Mouse (Mus musculus) CH12.LX (cell line): ENCODE measurements around the gene Irf2bp2. TPM values are rescaled to one million over a fixed set of nuclear protein-coding genes. Genes with fewer than 3 reads are reported as not detected.

ENCODE experiments used
- DNase-seq: peaks from one replicate; pipeline ENCODE4 v3.0.0-alpha.2; 2013; ENCODE audit errors: extremely low read depth
- H3K27ac ChIP-seq: 2 replicates; pipeline ENCODE4 v1.5.1; 2012; ENCODE audit warnings: low read depth, mild to moderate bottlenecking, control low read depth, moderate library complexity; ENCODE audit not compliant: insufficient read depth
- H3K27me3 ChIP-seq: replicated peaks from 2 replicates; pipeline ENCODE3; 2012; ENCODE audit warnings: inconsistent platforms
- H3K36me3 ChIP-seq, 2 experiments: replicated peaks in 1 of 2; 2 replicates each; pipeline versions ENCODE3 to v1.6.1; 2012; ENCODE audit warnings: inconsistent platforms in 1 of 2, low read length in 1 of 2, mild to moderate bottlenecking in 1 of 2, mixed read lengths in 1 of 2, moderate library complexity in 1 of 2; ENCODE audit not compliant: control insufficient read depth in 1 of 2, insufficient read depth in 1 of 2
- H3K4me1 ChIP-seq, 2 experiments: 2 replicates each; pipeline ENCODE4 v1.6.1; 2012; ENCODE audit warnings: inconsistent platforms in 1 of 2, moderate library complexity in 1 of 2; ENCODE audit not compliant: insufficient read depth in 2 of 2, control insufficient read depth in 1 of 2
- H3K4me2 ChIP-seq: 2 replicates; pipeline ENCODE4 v1.6.1; 2012; ENCODE audit warnings: low read depth, mild to moderate bottlenecking, control low read depth; ENCODE audit not compliant: poor library complexity, insufficient read depth, severe bottlenecking
- H3K4me3 ChIP-seq, 3 experiments: fragments of 150-350 bp in 1 of 3; sonication (generic) in 1 of 3; replicated peaks in 1 of 3; 2 replicates each; pipeline versions ENCODE3 to v1.5.1; 2011 to 2012; ENCODE audit warnings: low read depth in 2 of 3, low read length in 2 of 3, mild to moderate bottlenecking in 2 of 3, moderate library complexity in 2 of 3, control low read depth in 1 of 3, improper control_type of control experiment in 1 of 3, inconsistent platforms in 1 of 3, mixed read lengths in 1 of 3; ENCODE audit not compliant: poor library complexity in 1 of 3
- H3K79me2 ChIP-seq: replicated peaks from 2 replicates; pipeline ENCODE4 v1.6.1; 2012; ENCODE audit warnings: mild to moderate bottlenecking, moderate library complexity; ENCODE audit not compliant: control insufficient read depth, poor library complexity, insufficient read depth, severe bottlenecking; ENCODE audit errors: extremely low read depth
- H3K9ac ChIP-seq: 2 replicates; pipeline ENCODE4 v1.6.1; 2012; ENCODE audit warnings: low read depth, mild to moderate bottlenecking, control low read depth, moderate library complexity; ENCODE audit not compliant: insufficient read depth
- H3K9me3 ChIP-seq: replicated peaks from 2 replicates; pipeline ENCODE3; 2012; ENCODE audit warnings: low read length, inconsistent platforms, mixed read lengths
- BHLHE40 ChIP-seq: IDR thresholded peaks from 2 replicates; pipeline ENCODE4 v1.6.1; 2011; ENCODE audit warnings: mild to moderate bottlenecking, low read depth, low read length, improper control_type of control experiment
- CHD1 ChIP-seq: IDR thresholded peaks from 2 replicates; pipeline ENCODE4 v1.6.1; 2012; ENCODE audit warnings: low read depth, low read length, improper control_type of control experiment, inconsistent platforms
- CHD2 ChIP-seq: IDR thresholded peaks from 2 replicates; pipeline ENCODE4 v1.6.1; 2011; ENCODE audit warnings: low read length, improper control_type of control experiment
- CTCF ChIP-seq, 2 experiments: IDR thresholded peaks in 1 of 2; conservative IDR thresholded peaks in 1 of 2; 2 replicates each; pipeline ENCODE4 v1.5.1; 2011 to 2012; ENCODE audit warnings: low read depth in 2 of 2, low read length in 2 of 2, improper control_type of control experiment in 1 of 2, inconsistent platforms in 1 of 2, mild to moderate bottlenecking in 1 of 2, moderate library complexity in 1 of 2
- ELF1 ChIP-seq: IDR thresholded peaks from 2 replicates; pipeline ENCODE4 v1.6.1; 2014; ENCODE audit warnings: low read depth, mild to moderate bottlenecking, inconsistent platforms, low read length, improper control_type of control experiment
- EP300 ChIP-seq: IDR thresholded peaks from 2 replicates; pipeline ENCODE4 v1.6.1; 2011; ENCODE audit warnings: low read length, improper control_type of control experiment
- ETS1 ChIP-seq: conservative IDR thresholded peaks from 2 replicates; pipeline ENCODE4 v1.6.1; 2012; ENCODE audit warnings: low read depth, mild to moderate bottlenecking, inconsistent platforms, low read length, improper control_type of control experiment, moderate library complexity
- GABPA ChIP-seq: IDR thresholded peaks from 2 replicates; pipeline ENCODE4 v1.6.1; 2012; ENCODE audit warnings: low read depth, low read length, improper control_type of control experiment, inconsistent platforms; ENCODE audit not compliant: insufficient replicate concordance
- HCFC1 ChIP-seq: IDR thresholded peaks from 2 replicates; pipeline ENCODE4 v1.6.1; 2012; ENCODE audit warnings: low read depth, mild to moderate bottlenecking, inconsistent platforms, low read length, improper control_type of control experiment
- IRF4 ChIP-seq: IDR thresholded peaks from 2 replicates; pipeline ENCODE4 v1.6.1; 2014; ENCODE audit warnings: low read depth, mild to moderate bottlenecking, inconsistent platforms, low read length, improper control_type of control experiment
- JUN ChIP-seq: IDR thresholded peaks from 2 replicates; pipeline ENCODE4 v1.6.1; 2011; ENCODE audit warnings: low read depth, mild to moderate bottlenecking, low read length, improper control_type of control experiment, moderate library complexity; ENCODE audit not compliant: insufficient read depth
- KAT2A ChIP-seq: IDR thresholded peaks from 2 replicates; pipeline ENCODE4 v1.6.1; 2012; ENCODE audit warnings: low read length, improper control_type of control experiment, inconsistent platforms; ENCODE audit not compliant: insufficient replicate concordance
- MAFK ChIP-seq: IDR thresholded peaks from 2 replicates; pipeline ENCODE4 v1.6.1; 2011; ENCODE audit warnings: low read length, improper control_type of control experiment; ENCODE audit not compliant: insufficient replicate concordance
- MAX ChIP-seq: IDR thresholded peaks from 2 replicates; pipeline ENCODE4 v1.6.1; 2011; ENCODE audit warnings: low read length, improper control_type of control experiment
- MAZ ChIP-seq: IDR thresholded peaks from 2 replicates; pipeline ENCODE4 v1.6.1; 2012; ENCODE audit warnings: low read depth, mild to moderate bottlenecking, inconsistent platforms, low read length, improper control_type of control experiment, moderate library complexity
- MEF2A ChIP-seq: IDR thresholded peaks from 2 replicates; pipeline ENCODE4 v1.6.1; 2014; ENCODE audit warnings: low read depth, mild to moderate bottlenecking, inconsistent platforms, low read length, improper control_type of control experiment, borderline replicate concordance
- MXI1 ChIP-seq: IDR thresholded peaks from 2 replicates; pipeline ENCODE4 v1.6.1; 2011; ENCODE audit warnings: mild to moderate bottlenecking, low read depth, low read length, improper control_type of control experiment
- MYC ChIP-seq: IDR thresholded peaks from 2 replicates; pipeline ENCODE4 v1.6.1; 2011; ENCODE audit warnings: low read depth, mild to moderate bottlenecking, improper control_type of control experiment, low read length
- NELFE ChIP-seq: IDR thresholded peaks from 2 replicates; pipeline ENCODE4 v1.6.1; 2011; ENCODE audit warnings: low read depth, low read length, improper control_type of control experiment
- NRF1 ChIP-seq: IDR thresholded peaks from 2 replicates; pipeline ENCODE4 v1.6.1; 2014; ENCODE audit warnings: low read depth, mild to moderate bottlenecking, inconsistent platforms, low read length, improper control_type of control experiment, moderate library complexity
- PAX5 ChIP-seq: IDR thresholded peaks from 2 replicates; pipeline ENCODE4 v1.6.1; 2012; ENCODE audit warnings: low read length, inconsistent platforms, mixed read lengths
- POLR2A ChIP-seq: IDR thresholded peaks from 2 replicates; pipeline ENCODE4 v1.6.1; 2011; ENCODE audit warnings: low read depth, mild to moderate bottlenecking, improper control_type of control experiment, low read length
- RAD21 ChIP-seq: IDR thresholded peaks from 2 replicates; pipeline ENCODE4 v1.6.1; 2011; ENCODE audit warnings: low read depth, mild to moderate bottlenecking, low read length, improper control_type of control experiment, moderate library complexity
- RCOR1 ChIP-seq: conservative IDR thresholded peaks from 2 replicates; pipeline ENCODE4 v1.6.1; 2012; ENCODE audit warnings: low read depth, mild to moderate bottlenecking, inconsistent platforms, low read length, improper control_type of control experiment
- SIN3A ChIP-seq: IDR thresholded peaks from 2 replicates; pipeline ENCODE4 v1.6.1; 2012; ENCODE audit warnings: low read length, improper control_type of control experiment, inconsistent platforms
- SMC3 ChIP-seq: IDR thresholded peaks from 2 replicates; pipeline ENCODE4 v1.6.1; 2011; ENCODE audit warnings: low read depth, low read length, improper control_type of control experiment
- TBP ChIP-seq: conservative IDR thresholded peaks from 2 replicates; pipeline ENCODE4 v1.6.1; 2011; ENCODE audit warnings: low read depth, low read length, improper control_type of control experiment
- TCF12 ChIP-seq: IDR thresholded peaks from 2 replicates; pipeline ENCODE4 v1.6.1; 2014; ENCODE audit warnings: low read depth, mild to moderate bottlenecking, inconsistent platforms, low read length, improper control_type of control experiment
- UBTF ChIP-seq: IDR thresholded peaks from 2 replicates; pipeline ENCODE4 v1.6.1; 2012; ENCODE audit warnings: low read depth, mild to moderate bottlenecking, inconsistent platforms, low read length, improper control_type of control experiment, moderate library complexity
- USF2 ChIP-seq: conservative IDR thresholded peaks from 2 replicates; pipeline ENCODE4 v1.6.1; 2011; ENCODE audit warnings: low read depth, low read length, improper control_type of control experiment
- ZC3H11A ChIP-seq: IDR thresholded peaks from 2 replicates; pipeline ENCODE4 v1.6.1; 2012; ENCODE audit warnings: low read depth, mild to moderate bottlenecking, inconsistent platforms, low read length, improper control_type of control experiment
- ZKSCAN1 ChIP-seq: IDR thresholded peaks from 2 replicates; pipeline ENCODE4 v1.6.1; 2012; ENCODE audit warnings: low read depth, inconsistent platforms, low read length, improper control_type of control experiment, borderline replicate concordance
- ZMIZ1 ChIP-seq: IDR thresholded peaks from 2 replicates; pipeline ENCODE4 v1.6.1; 2012; ENCODE audit warnings: low read depth, mild to moderate bottlenecking, inconsistent platforms, low read length, improper control_type of control experiment
- ZNF384 ChIP-seq: IDR thresholded peaks from 2 replicates; pipeline ENCODE4 v1.6.1; 2012; ENCODE audit warnings: low read depth, low read length, improper control_type of control experiment, inconsistent platforms
- dilution Hi-C: fragments of 300-500 bp; cut with MboI; formaldehyde crosslinking; loops from 2 replicates; pipeline ENCODE4 v1.14.3; 2020; ENCODE audit warnings: low sequenced_read_pairs; ENCODE audit not compliant: extremely low pct_unique_long_range_greater_than_20kb, extremely low pct_ligation_motif_present
- in situ Hi-C: fragments of 300-500 bp; cut with MboI; formaldehyde crosslinking; loops from 3 replicates; pipeline ENCODE4 v1.14.3; 2019; ENCODE audit warnings: low sequenced_read_pairs, low pct_ligation_motif_present, low pct_unique_long_range_greater_than_20kb, mixed read lengths
- polyA plus RNA-seq: library from polyadenylated mRNA; unstranded; fragments of >175 nt; gene quantifications from 2 replicates; pipeline ENCODE4 v1.2.1, GENCODE M21; 2012; ENCODE audit warnings: low read depth; ENCODE audit not compliant: insufficient read length
- total RNA-seq, 2 experiments: library from RNA; depleted of rRNA; stranded (reverse); fragments of 300-350 nt in 1 of 2; fragments of >200 nt in 1 of 2; gene quantifications; 2 replicates each; pipeline ENCODE4 v1.2.3; 2012 to 2014

The Irf2bp2 gene
- total and polyA plus RNA-seq, 3 experiments = 19.9 to 31.2 (median 28.6) TPM

DNA sequence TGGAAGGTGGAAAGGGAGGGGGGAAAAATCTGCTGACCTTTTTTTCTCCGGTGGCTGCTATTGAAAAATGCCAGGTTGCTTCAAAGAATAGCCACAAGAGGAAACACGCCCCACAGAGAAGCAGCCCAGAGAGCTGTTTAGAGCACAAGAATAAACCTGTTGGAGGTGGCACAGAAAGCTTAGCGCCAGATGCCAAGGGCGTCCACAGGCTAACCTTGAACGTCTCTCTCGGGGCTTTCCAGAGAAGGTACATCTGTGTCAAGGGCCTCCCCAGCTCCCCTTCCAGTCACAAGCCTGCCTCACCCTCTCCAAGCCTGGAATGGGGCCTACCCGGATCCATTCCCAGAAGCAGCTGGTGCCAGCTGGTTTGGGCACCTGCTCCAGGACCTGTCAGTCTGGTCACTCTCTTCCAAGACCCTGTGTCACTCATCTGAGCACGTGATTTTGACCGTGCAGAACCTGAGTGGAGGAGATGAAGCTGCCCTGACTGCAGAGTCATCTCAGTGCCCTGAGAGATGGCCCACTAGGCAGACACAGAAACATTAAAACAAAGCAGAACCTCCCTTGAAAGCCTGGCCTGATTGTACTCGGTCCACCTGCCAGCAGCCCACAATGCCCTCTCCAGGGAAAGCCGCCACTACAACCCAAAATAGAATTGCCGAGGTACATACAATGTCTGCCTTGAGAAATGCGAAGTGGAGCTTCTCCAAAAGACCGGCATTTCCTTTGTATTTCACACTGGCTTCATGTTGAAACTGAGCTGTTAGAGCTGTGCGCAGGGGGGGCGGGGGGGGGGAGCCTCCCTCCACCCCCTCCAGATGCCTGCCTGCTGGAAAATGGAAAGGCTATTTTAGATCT, 1.6 kb upstream of the Irf2bp2 start (continued):
- TF ChIP-seq MEF2A = peak; percentile 22; the same call in 1 of the 2 replicates
- no peak for TF ChIP-seq GABPA

- Histone ChIP-seq H3K27ac (peak overlapping the region; percentile 98), H3K4me3 (peak overlapping the region; percentile 75 to 89 (median 80)), H3K79me2 (peaks cover 37% of the 10 kb centered on the region), H3K9ac (peak overlapping the region; percentile 91), H3K9me3 (no peaks in the 10 kb centered on the region), H3K36me3 (peaks cover 14 to 23% of the 10 kb centered on the region in 2 experiments), H3K4me1 (peaks cover 13 to 37% of the 10 kb centered on the region in 2 experiments), H3K27me3 (no peaks in the 10 kb centered on the region), H3K4me2 (peak overlapping the region; percentile 78)
- dilution Hi-C loops (no loop called here), in situ Hi-C loops (loop anchor here (10.0 kb wide), 1 partner anchor 330 kb away; no protein-coding TSS in a partner anchor)
- peak; percentile 94 for DNase-seq
- TF ChIP-seq UBTF = peak; percentile 29; the same call in 1 of the 2 replicates
- TF ChIP-seq USF2 = no peak
- TF ChIP-seq CHD2 = no peak
- peak; percentile 8; the same call in 1 of the 2 replicates for TF ChIP-seq SIN3A
- TF ChIP-seq MAFK = no peak
- no peak for TF ChIP-seq EP300
- TF ChIP-seq BHLHE40 = no peak; the same call in 1 of the 2 replicates
- TF ChIP-seq TCF12 = peak; percentile 56
- TF ChIP-seq RCOR1 = no peak
- TF ChIP-seq ELF1 = no peak
- TF ChIP-seq JUN = no peak
- no peak for TF ChIP-seq MYC
- no peak for TF ChIP-seq SMC3
- peak; percentile 16; the same call in 1 of the 2 replicates for TF ChIP-seq POLR2A
- TF ChIP-seq NRF1 = peak; percentile 90
- TF ChIP-seq KAT2A = 0 out of 2 replicates have a peak, but pooled peaks have one; percentile 3
- peak in 1 of 2 experiments; percentile 0; a peak in 1 of 4 replicates for TF ChIP-seq CTCF (conservative IDR thresholded peaks at IDR 0.05 in 1 of 2, IDR thresholded peaks at IDR 0.05 in 1 of 2; ENCODE audit: low read depth in 2 of 2, low read length in 2 of 2)
- no peak for TF ChIP-seq MAZ
- TF ChIP-seq PAX5 = no peak
- peak; percentile 76 for TF ChIP-seq NELFE
- TF ChIP-seq ZKSCAN1 = no peak
- TF ChIP-seq MAX = peak; percentile 27; the same call in 1 of the 2 replicates
- no peak; the same call in 1 of the 2 replicates for TF ChIP-seq ZMIZ1
- no peak for TF ChIP-seq CHD1
- 0 out of 2 replicates have a peak, but pooled peaks have one; percentile 10 for TF ChIP-seq MXI1
- TF ChIP-seq ZC3H11A = no peak
- no peak; the same call in 1 of the 2 replicates for TF ChIP-seq ETS1
- TF ChIP-seq ZNF384 = no peak
- TF ChIP-seq HCFC1 = no peak; the same call in 1 of the 2 replicates
- peak; percentile 57; the same call in 1 of the 2 replicates for TF ChIP-seq TBP
- TF ChIP-seq IRF4 = peak; percentile 31; the same call in 1 of the 2 replicates
- no peak for TF ChIP-seq GABPA
- no peak; the same call in none of the 2 replicates for TF ChIP-seq RAD21
Measured at GRCm38 (mm10) chr8:126594481-126595000, 755 bp upstream of the Irf2bp2 start.
